Mouse (Mus musculus): ENCODE measurements around the gene Trp53i13.

Trp53i13 gene

GRCm38 (mm10) chr11:77463101-77463445, 52.7 kb downstream of the Trp53i13 start:
- no peak for DNase-seq (ENCODE audit: extremely low read depth, low read depth)

GRCm38 (mm10) chr11:77462283-77463100, 53.3 kb downstream of the Trp53i13 start, which contains the start of gene Coro6:
Coro6 (plus strand) TSS chr11:77462411.
- DNase-seq (ENCODE audit: extremely low read depth, low read depth) = no peak

DNA sequence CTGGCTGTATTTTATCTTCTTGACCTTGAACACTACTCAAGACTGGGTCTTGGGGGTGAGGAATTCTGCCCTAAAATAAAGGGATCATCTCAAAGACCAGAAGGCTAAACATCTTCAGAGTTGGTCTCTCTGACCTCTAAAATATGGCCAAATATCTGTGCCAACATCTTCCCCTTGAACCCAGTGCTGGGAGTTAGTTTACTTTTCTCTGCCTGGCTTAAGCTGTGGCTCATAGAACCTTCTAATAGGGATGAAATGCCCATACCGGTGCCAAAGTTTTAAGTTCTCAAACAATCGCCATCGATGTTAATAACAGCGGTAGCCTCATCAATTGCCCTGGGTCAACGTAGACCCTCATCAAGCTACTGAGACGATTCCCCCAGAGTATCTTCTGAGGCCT, 53.9 kb downstream of the Trp53i13 start:
- DNase-seq (ENCODE audit: extremely low read depth, low read depth) = no peak

All from MEL-GATA-1-ER (cell line).